Mouse (Mus musculus) forebrain, postnatal 0 days (tissue): ENCODE data around the gene Fen1. TPM values are rescaled to one million over a fixed set of nuclear protein-coding genes. Genes with fewer than 3 reads are reported as not detected.

ENCODE experiments used
- ATAC-seq: fragments of 200-750 bp; cut with Nextera tagmentation; 2 replicates; pipeline ENCODE4 v1.8.0; 2017; ENCODE audit warnings: mild to moderate bottlenecking, moderate library complexity
- DNase-seq: peaks from one replicate; pipeline ENCODE4 v3.0.0-alpha.2; 2015
- H3K27ac ChIP-seq: fragments of 300-500 bp; sonication (generic); 2 replicates; pipeline ENCODE4 v1.5.1; 2014; ENCODE audit warnings: low read depth, mild to moderate bottlenecking, antibody characterized with exemption, low read length, moderate library complexity, mixed read lengths
- H3K27me3 ChIP-seq: fragments of 300-500 bp; sonication (generic); 2 replicates; pipeline ENCODE4 v1.6.1; 2014; ENCODE audit warnings: mild to moderate bottlenecking, low read length, mixed read lengths; ENCODE audit not compliant: insufficient read depth
- H3K36me3 ChIP-seq: fragments of 300-500 bp; sonication (generic); 2 replicates; pipeline ENCODE4 v1.6.1; 2014; ENCODE audit warnings: mild to moderate bottlenecking, moderate library complexity; ENCODE audit not compliant: insufficient read depth
- H3K4me1 ChIP-seq: fragments of 300-500 bp; sonication (generic); 2 replicates; pipeline ENCODE4 v1.6.1; 2014; ENCODE audit warnings: antibody characterized with exemption; ENCODE audit not compliant: insufficient read depth
- H3K4me2 ChIP-seq: fragments of 300-500 bp; sonication (generic); 2 replicates; pipeline ENCODE4 v1.6.1; 2014; ENCODE audit warnings: low read depth, mild to moderate bottlenecking, moderate library complexity
- H3K4me3 ChIP-seq: fragments of 300-500 bp; sonication (generic); 2 replicates; pipeline ENCODE4 v1.5.1; 2014; ENCODE audit warnings: low read depth, low read length, mixed read lengths
- H3K9ac ChIP-seq: fragments of 300-500 bp; sonication (generic); 2 replicates; pipeline ENCODE4 v1.6.1; 2014; ENCODE audit warnings: mild to moderate bottlenecking
- H3K9me3 ChIP-seq: fragments of 300-500 bp; sonication (generic); 2 replicates; pipeline ENCODE4 v1.6.1; 2016; ENCODE audit warnings: low read length
- CTCF ChIP-seq: sonication (generic); IDR thresholded peaks from 2 replicates; pipeline ENCODE4 v1.5.1; 2016; ENCODE audit warnings: antibody characterized with exemption, control low read depth, low read depth
- WGBS: fragments of 180-500 bp; shearing (Covaris S2); extraction: QIAGEN DNeasy Blood & Tissue Kit; methylation state at CpG from one replicate; pipeline ENCODE4 v1.1.7; 2014; 5-methylcytosine and 5-hydroxymethylcytosine counted together
- polyA plus RNA-seq: library from polyadenylated mRNA; unstranded; fragments of >200 nt; fragmentation: Nextera tagmentation; extraction: Ambion mirVana; gene quantifications from 2 replicates; pipeline ENCODE4 v1.2.1, GENCODE M21; 2015
- total RNA-seq: library from RNA; depleted of rRNA; stranded (reverse); fragments of >200 nt; gene quantifications from 2 replicates; pipeline ENCODE4 v1.2.3, GENCODE M21; 2014

The Fen1 gene
- total and polyA plus RNA-seq, 2 experiments from 2014 or later, result 24.6 to 28.7 TPM

DNA sequence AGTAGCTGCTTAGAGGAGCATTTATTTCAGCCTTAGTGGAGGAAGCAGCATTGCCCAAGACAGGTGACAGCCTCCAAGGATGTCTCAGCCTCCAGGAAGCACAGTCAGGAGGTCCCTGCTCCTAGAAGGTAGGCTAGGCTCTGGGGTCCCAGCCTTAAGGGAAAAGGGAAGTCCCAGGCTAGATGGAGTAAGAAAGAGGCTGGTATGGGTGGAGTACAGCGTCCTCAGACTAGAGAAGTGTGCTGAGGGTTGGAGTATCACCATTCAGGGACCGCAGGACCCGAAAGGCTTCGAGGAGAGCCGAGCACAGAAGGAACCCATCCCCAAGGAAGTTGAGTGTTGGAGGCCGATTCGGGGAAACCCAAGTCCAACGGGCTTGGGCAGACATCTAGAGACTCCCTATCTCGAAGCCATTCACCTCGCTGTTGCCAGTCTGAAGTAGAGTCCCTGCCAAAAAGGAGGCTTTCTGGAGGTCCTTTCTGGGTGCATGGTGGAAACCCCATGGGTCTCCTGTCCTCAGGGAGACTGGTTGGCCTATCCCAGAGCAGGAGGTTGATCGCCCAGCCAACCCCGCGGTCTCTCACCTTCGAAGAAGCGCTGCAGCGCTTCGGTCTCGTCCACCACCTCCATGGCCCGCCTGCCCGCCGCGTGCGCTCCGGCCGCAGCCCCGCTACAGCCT is 36.1 kb upstream of the Fen1 start:
- Histone ChIP-seq H3K36me3 (no peaks in the 10 kb centered on the region), H3K4me2 (peak overlapping the region; percentile 57), H3K4me1 (no peaks in the 10 kb centered on the region), H3K9me3 (no peaks in the 10 kb centered on the region), H3K27ac (no peak overlapping the region), H3K27me3 (peaks cover 4% of the 10 kb centered on the region; the same call in 1 of the 2 replicates), H3K4me3 (peak overlapping the region; percentile 32), H3K9ac (no peak overlapping the region)
- DNase-seq (peak; percentile 6), ATAC-seq (no peak; the same call in 1 of the 2 replicates)
- TF ChIP-seq CTCF, result no peak
- WGBS, result 5% methylated on average over 26 of the region's 26 CpGs

DNA sequence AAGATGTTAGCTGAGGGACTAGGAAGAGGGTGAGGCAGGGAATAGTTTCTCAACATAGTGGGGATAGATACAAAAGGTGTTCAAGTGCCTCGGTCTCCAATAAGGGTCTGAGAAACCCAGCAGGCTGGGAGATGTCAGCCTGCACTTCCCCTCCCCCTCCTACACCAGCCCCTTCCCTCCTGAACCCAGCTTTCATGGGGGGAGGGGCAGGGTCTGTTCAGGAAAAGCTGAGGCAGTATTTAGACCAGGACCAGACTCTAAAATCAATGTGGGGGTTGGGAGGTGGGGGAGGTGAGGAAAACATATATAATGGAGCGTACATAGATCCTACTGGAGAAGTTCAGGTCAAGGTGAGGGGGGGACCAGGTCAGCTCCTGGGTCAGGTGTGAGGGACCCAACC is 35.5 kb upstream of the Fen1 start:
- DNase-seq (no peak), ATAC-seq (no peak)
- H3K36me3 ChIP-seq, result no peaks in the 10 kb centered on the region
- H3K4me2 ChIP-seq, result no peak overlapping the region
- no peak for TF ChIP-seq CTCF
- H3K9ac ChIP-seq, result no peak overlapping the region
- H3K4me1 ChIP-seq, result no peaks in the 10 kb centered on the region
- H3K27ac ChIP-seq, result no peak overlapping the region
- H3K9me3 ChIP-seq, result no peaks in the 10 kb centered on the region
- H3K27me3 ChIP-seq, result peaks cover 4% of the 10 kb centered on the region; the same call in 1 of the 2 replicates
- 52% methylated on average over 2 of the region's 2 CpGs for WGBS
- H3K4me3 ChIP-seq, result no peak overlapping the region

DNA sequence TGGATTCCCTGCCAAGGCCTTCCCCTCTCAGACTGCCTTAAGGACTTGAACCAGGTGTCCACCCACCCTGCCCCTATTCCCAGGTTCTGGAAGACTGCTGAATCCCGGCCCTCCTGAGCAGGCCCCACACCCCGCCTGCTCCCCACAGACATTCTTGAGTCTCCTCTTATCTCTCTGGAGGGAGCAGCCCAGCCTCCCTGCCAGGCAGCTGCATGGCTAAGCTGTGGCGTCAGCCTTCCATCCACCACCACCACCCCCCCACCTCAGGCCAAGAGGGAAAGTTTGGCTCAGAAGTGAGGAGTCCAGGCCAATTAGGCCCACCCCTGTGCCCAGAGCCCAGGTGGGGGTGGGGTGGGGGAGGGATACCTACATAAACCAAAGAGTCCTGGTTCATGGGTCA is 34.5 kb upstream of the Fen1 start:
- 52% methylated on average over 3 of the region's 3 CpGs for WGBS
- Histone ChIP-seq H3K9ac (no peak overlapping the region), H3K27me3 (peaks cover 4% of the 10 kb centered on the region; the same call in 1 of the 2 replicates), H3K36me3 (no peaks in the 10 kb centered on the region), H3K27ac (no peak overlapping the region), H3K4me1 (no peaks in the 10 kb centered on the region), H3K4me3 (no peak overlapping the region), H3K4me2 (no peak overlapping the region), H3K9me3 (no peaks in the 10 kb centered on the region)
- DNase-seq, result no peak
- ATAC-seq, result no peak
- TF ChIP-seq CTCF, result no peak

DNA sequence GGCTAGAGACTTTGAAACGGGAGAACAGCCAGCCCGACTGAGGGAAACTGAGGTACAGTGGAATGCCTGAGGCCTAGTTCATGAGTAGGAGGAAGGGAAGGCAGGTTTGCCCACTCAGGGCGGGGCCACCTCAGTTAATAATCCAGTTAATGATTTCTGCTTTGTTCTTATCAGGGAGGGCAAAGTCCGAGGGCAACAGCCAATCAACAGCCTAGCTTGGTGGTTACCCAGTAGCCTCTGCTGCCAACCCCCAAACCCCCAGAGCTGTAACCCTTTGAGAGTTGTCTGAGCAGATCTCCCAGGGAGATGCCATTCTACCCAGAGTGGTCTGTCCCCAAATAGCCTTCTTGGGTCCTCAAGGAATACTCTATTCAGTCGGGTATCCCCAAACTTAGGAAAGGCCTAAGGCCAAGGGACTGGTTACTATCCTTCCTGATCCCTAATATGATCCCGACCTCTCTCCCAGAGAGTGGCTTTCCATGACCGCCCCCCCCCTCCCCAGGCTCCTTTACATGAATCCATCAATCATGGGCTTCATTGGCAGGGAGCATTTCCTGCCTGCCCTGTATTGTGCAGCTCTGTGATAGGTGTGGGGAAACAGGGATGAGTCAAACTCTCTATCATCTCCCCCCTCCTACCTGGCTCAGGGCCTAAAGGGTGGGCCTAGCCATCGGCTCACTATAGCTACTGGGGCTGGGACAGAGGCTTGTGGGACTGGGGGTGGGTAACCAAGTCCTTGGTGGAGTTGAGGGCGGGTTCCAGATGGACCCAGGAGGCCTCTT is 32.0 kb upstream of the Fen1 start:
- H3K36me3 ChIP-seq, result no peaks in the 10 kb centered on the region
- H3K4me1 ChIP-seq, result no peaks in the 10 kb centered on the region
- no peak overlapping the region for H3K4me3 ChIP-seq
- 81% methylated on average over 9 of the region's 9 CpGs for WGBS
- no peak for TF ChIP-seq CTCF
- H3K9ac ChIP-seq, result no peak overlapping the region
- no peak overlapping the region for H3K4me2 ChIP-seq
- ATAC-seq (no peak), DNase-seq (no peak)
- peaks cover 3% of the 10 kb centered on the region; the same call in 1 of the 2 replicates for H3K27me3 ChIP-seq
- H3K9me3 ChIP-seq, result no peaks in the 10 kb centered on the region
- no peak overlapping the region for H3K27ac ChIP-seq

DNA sequence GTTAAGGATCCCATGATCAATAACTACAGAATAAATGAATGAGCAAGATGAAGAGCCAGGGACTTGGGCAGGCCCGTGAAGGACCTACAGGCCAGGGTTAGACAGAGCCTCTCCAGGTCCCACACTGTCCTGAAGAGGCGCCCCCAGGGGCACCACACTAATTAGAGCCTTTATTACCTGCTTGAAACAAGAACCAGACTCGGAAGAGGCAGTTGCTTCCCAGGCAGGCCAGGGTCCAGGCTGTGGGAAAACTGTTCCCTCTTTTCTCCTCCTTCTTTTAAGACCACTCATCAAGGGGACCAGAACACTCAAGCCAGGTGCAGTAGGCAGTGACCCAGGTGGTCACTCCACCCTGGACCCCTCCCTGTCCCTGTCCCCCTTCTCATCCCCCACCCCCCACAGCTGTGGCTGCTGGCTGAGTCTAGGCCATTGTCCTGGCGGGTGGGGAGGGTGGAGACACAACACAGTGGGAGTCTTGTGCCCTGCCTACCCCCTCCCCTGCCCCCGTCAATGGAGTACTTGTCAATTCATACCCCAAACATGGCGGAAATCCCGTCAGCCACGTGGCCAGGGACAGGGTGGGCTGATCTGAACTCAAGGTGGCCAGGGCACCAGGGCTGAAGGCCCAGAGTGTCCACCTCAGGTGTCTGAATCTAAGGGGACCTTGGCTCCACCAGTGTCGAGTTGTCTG is 28.5 kb upstream of the Fen1 start:
- 33% methylated on average over 9 of the region's 9 CpGs for WGBS

DNA sequence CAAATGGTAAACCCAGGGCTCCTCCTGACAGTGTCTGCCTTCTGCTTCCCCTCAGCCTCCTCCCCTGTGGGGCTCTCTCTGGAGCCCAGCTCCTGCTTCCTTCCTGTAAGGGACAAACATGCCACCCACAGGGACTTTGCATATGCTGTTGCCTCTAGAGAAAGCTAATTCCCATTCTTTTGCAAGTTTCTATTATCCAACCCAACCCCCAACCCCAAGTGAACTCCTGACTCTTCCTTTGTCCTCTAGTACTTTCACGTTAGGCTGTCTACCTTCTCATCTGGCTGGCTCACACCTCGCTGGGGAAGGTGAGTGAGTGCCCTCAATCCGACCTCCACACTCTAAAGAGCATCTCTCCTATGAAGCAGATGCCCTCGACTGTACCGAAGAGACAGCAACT is 27.9 kb upstream of the Fen1 start:
- ATAC-seq, result no peak
- no peak overlapping the region for H3K27ac ChIP-seq
- TF ChIP-seq CTCF, result no peak
- no peaks in the 10 kb centered on the region for H3K36me3 ChIP-seq
- H3K4me3 ChIP-seq, result no peak overlapping the region
- no peaks in the 10 kb centered on the region; the same call in 1 of the 2 replicates for H3K27me3 ChIP-seq
- no peaks in the 10 kb centered on the region for H3K4me1 ChIP-seq
- H3K4me2 ChIP-seq, result no peak overlapping the region
- H3K9ac ChIP-seq, result no peak overlapping the region
- no peak for DNase-seq
- 12% methylated on average over 5 of the region's 5 CpGs for WGBS
- no peaks in the 10 kb centered on the region for H3K9me3 ChIP-seq

More for the DNA sequence above, 28.5 kb upstream of the Fen1 start:
- no peak for TF ChIP-seq CTCF
- Histone ChIP-seq H3K9me3 (no peaks in the 10 kb centered on the region), H3K4me2 (no peak overlapping the region), H3K36me3 (no peaks in the 10 kb centered on the region), H3K9ac (no peak overlapping the region), H3K4me3 (no peak overlapping the region), H3K27ac (no peak overlapping the region), H3K4me1 (no peaks in the 10 kb centered on the region), H3K27me3 (no peaks in the 10 kb centered on the region; the same call in 1 of the 2 replicates)
- no peak for ATAC-seq
- DNase-seq, result no peak

DNA sequence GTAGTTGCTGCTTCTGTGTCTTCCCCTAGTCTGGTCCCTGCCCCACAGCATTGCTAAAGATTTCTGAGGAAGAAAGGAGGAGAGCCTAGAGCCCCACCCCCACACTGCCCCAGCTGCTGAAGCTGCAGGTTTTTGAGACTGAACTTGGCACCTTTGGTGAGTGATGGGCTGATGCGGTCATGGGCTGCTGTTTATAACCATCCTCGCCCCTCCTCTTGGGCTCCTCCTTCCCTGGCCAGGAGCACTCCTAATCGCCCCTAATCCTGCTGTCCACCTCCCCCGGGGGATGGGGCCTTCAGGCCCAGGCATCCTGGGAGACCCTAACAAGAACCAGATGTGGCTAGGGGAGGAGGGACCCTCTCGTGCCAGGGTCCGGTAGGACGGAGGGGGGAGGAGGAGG is 27.0 kb upstream of the Fen1 start:
- no peak for TF ChIP-seq CTCF
- Histone ChIP-seq H3K4me1 (no peaks in the 10 kb centered on the region), H3K27me3 (no peaks in the 10 kb centered on the region), H3K9ac (no peak overlapping the region), H3K36me3 (no peaks in the 10 kb centered on the region), H3K27ac (no peak overlapping the region), H3K4me2 (no peak overlapping the region), H3K4me3 (no peak overlapping the region), H3K9me3 (no peaks in the 10 kb centered on the region)
- 18% methylated on average over 7 of the region's 7 CpGs for WGBS
- ATAC-seq (no peak), DNase-seq (no peak)
